Mouse (Mus musculus) layer of hippocampus, adult 2 months (tissue): ENCODE measurements at regions not wholly inside any gene's neighbourhood (a gene's known extent, or its start where the extent isn't known, plus 50 kb on each side); places are given as distances from the start of the nearest gene placed in this dataset.
"Not testable (repeated sequence)": the region's sequence is repeated elsewhere in the genome, so short reads cannot be mapped to it uniquely, and the experiment has no call there.

Experiments used
- DNase-seq, 2 experiments: peaks; one replicate each; pipeline ENCODE4 v3.0.0; 2022; ENCODE audit warnings: low spot score in 2 of 2
- H3K27ac ChIP-seq: fragments of 200-600 bp; 2 replicates; pipeline ENCODE4 v1.8.1; 2022
- H3K4me3 ChIP-seq: fragments of 200-600 bp; 2 replicates; pipeline ENCODE4 v1.8.1; 2022; ENCODE audit warnings: mild to moderate bottlenecking
- CTCF ChIP-seq: fragments of 200-600 bp; conservative IDR thresholded peaks from 2 replicates; pipeline ENCODE4 v1.8.1; 2022; ENCODE audit warnings: antibody characterized with exemption, mild to moderate bottlenecking, moderate library complexity

DNA sequence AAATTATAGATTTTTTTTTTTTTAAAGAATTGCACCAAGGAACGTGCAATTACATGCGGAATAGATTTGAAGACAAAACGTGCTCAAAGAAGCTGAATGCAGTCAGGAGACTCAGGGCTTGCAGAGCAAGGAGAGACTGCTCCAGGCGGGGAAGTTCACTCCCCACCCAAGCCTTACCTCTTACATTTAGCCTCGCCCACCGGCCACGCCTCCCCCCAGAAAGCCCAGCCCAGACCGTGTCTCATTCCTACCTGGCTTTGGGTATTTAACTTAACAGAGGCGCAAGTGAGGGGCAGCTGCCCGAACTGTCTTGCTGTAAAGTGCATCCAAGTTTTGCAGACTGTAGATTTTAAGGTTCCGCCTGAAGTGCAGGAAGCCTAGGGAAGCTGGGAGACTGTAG, 227.8 kb downstream of the Bcl11a start:
- Histone ChIP-seq H3K4me3 (no peak overlapping the region), H3K27ac (no peak overlapping the region)
- no peak for DNase-seq
- TF ChIP-seq CTCF = no peak

DNA sequence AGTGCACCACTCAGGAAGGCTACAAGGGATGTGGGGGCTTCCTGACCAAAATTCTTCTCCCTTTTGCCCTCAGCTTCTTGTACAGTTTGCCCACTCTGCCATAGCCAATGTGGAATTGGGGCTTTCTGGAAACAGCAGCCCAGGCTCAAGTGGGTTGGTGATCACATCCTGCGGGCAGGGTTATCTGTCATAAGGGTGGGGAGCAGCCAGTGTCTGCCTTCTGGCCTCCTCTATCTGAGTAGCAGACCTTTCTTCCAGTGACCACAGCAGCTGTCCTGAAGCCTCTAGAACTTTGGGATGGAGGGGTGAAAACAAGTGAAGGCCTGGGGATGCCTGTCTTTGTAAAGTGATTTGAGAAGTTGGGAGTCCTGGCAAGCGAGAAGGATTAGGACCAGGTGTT, 228.2 kb downstream of the Bcl11a start:
- no peak for DNase-seq
- Histone ChIP-seq H3K27ac (no peak overlapping the region), H3K4me3 (no peak overlapping the region)
- TF ChIP-seq CTCF = no peak

DNA sequence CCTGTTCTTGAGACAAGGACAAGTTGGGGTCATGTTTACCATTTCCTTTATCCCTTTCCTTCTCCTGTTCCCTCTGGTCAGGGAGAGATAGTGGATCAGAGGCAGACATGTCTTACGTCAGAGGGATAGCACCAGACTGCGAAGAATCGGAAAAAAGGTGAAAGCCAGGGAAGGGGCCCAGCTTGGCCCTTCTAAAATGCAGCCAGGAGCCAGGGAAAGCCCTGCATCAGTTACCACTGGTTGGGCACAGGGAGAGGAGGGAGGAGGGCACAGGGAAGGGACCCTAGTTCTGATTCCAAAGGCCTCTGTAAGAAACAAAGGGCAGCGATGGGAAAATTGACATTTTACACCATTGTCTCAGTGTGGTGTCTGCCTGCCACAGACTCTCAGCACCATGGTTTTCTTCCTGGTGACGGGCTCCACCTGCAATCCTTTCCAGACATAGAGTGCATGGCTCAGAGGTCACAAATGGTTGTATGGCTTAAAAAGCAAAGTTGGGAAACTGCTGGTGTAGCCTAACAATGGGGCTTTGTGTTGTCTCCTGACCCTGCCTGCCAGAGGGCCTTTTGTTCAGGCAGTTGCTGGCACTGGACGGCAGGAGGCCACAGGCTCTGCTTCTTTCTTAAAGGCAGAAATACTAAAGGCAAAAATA, 229.9 kb downstream of the Bcl11a start:
- Histone ChIP-seq H3K4me3 (no peak overlapping the region), H3K27ac (no peak overlapping the region)
- peak; percentile 56 for TF ChIP-seq CTCF
- DNase-seq = no peak

DNA sequence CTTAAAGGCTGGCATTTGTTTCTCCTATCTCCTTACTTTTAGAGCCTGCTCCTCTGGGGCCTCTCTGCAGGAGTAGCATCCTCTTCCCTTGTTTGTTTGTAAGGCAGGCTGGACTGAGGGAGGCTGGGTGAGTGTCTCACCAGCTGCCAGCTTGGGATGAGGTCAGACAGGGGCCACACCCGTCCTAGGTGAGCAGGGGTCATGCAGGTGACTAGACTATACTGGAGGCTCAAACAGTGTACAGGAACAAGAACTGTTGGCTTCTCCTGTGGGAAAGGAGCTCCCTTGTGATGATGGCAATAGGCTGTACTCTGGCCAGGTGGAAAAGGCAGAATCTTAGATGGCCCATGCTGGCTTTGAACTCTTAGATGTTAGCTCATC, 230.4 kb downstream of the Bcl11a start:
- no peak for DNase-seq
- TF ChIP-seq CTCF = no peak
- Histone ChIP-seq H3K4me3 (no peak overlapping the region), H3K27ac (no peak overlapping the region)

DNA sequence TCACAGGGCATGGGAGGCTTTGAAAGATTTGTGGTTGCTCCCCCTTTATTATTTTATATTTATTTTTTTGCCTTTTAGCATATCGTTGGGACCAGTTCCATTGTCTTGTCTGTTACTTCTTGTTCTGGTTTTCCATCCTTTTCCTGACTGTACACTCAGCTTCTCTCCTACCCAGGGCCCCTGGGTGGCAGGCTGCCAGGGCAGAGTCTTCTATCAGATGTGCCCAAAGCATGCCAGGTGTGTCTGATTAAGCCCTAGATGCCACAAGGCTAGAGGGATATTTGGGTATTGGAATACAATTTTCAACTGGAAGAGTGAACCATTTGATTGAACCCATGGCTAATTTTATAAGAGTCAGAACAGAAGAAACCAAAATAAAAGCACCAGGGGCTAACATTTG, 236.2 kb downstream of the Bcl11a start:
- H3K4me3 ChIP-seq = no peak overlapping the region
- H3K27ac ChIP-seq = no peak overlapping the region
- DNase-seq = no peak
- no peak for TF ChIP-seq CTCF

DNA sequence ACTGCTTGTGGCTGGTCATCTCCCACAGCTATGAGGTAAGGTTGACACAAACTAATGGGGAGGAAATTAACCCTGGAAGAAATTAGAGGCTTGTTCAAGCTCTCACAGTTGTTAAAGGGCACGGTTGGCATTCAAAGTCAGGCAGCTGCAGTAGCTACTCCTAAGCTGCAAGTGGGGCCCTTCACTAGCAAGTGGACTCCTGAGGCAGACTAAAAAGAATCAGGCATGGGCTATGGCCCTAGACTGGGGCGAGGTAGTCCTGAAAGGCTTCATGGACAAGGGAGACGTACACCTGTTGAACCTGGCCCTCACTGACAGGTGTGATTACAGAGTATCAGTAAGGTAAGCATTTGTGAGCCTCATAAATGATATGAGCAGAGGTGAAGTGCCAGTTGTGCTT, 237.7 kb downstream of the Bcl11a start:
- no peak for DNase-seq
- Histone ChIP-seq H3K4me3 (no peak overlapping the region), H3K27ac (no peak overlapping the region)
- TF ChIP-seq CTCF = peak; percentile 43

DNA sequence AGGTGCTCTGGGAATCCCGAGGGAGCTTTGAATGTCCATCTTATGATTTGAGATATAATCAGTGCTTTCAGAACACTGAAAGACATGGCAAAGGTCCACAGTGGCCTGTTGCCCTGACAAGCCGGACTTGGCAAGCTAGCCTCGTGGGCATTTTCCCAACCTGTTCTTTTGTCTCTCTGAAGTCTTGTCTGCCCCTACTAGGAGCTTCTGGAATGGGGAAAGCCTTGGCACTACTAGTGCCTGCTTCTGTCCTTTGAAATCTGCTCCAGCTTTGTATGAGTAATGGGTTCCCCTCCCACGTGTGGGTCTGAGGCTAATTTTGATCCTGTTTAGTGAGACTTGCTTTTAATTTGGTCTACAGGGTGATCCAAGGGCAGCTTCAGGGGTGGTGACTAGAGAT, 238.3 kb downstream of the Bcl11a start:
- no peak for TF ChIP-seq CTCF
- DNase-seq = peak in 1 of 2 experiments; percentile 29
- Histone ChIP-seq H3K27ac (no peak overlapping the region), H3K4me3 (no peak overlapping the region)

DNA sequence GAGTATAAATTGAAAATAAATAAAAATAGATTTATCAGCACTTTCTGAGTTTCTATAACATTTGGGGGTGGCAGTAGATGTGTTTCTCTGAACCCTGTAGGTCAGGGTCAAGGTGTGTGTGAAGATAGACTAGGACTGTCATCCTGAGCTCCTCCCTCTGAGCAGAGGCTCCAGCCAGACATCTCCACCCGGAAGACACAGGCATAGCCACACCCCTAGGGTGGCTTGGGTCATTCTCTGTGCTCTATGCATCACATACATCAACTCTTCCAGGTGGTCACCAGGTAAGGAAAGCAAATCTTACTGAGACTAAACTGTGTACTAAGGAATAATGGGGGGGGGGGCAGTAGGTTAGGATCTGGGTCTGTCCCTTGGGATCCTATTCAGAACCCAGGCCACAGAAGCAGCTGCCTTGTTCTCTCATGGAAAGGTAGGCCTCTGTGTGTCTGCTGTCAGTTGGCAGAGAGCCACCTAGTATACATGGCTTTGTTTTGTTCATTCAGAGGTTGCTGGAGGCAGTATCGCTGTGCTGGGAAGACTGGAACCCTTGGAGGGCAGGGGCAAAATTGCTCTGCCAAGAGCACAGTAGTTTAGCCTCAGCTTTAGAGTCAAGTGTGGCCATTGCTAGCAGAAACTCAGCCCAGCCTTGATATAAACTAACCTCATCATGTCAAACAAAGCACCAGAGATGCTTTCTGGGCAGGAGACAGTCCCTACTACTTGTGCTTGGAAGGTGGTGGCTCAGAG, 240.3 kb downstream of the Bcl11a start:
- TF ChIP-seq CTCF = no peak
- H3K4me3 ChIP-seq = no peak overlapping the region
- no peak for DNase-seq
- no peak overlapping the region for H3K27ac ChIP-seq

DNA sequence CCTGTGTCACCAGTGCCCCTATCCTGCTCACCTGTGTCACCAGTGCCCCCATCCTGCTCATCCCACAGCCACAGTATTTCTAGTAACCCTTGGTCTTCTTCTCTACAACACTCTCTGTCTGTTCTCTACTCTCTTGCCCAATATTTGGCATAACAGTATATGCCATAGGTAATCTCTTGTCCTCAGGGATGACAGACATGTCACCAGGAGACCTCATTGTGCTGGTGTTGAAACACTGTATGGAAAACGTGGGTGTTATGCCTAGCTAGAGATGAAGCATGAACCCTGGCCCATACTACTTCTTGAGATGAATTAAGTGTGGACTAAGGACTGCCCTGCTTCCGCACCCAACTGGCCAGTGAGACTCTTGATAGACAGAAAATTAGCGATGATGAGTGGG, 241.4 kb downstream of the Bcl11a start:
- DNase-seq = no peak
- no peak overlapping the region for H3K27ac ChIP-seq
- no peak for TF ChIP-seq CTCF
- H3K4me3 ChIP-seq = no peak overlapping the region

DNA sequence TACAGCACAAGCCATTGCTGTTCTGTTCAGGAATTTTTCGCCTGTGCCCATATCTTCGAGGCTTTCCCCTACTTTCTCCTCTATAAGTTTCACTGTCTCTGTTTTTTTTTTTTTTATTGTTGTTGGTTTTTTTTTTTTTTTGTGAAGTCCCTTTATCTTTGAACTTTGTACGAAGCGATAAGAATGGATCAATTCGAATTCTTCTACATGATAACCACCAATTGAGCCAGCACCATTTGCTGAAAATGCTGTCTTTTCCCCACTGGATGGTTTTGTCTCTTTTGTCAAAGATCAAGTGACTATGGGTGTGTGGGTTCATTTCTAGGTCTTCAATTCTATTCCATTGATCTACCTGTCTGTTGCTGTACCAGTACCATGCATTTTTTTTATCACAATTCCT, 244.6 kb downstream of the Bcl11a start:
- not testable (repeated sequence) for DNase-seq, H3K4me3 ChIP-seq, H3K27ac ChIP-seq

DNA sequence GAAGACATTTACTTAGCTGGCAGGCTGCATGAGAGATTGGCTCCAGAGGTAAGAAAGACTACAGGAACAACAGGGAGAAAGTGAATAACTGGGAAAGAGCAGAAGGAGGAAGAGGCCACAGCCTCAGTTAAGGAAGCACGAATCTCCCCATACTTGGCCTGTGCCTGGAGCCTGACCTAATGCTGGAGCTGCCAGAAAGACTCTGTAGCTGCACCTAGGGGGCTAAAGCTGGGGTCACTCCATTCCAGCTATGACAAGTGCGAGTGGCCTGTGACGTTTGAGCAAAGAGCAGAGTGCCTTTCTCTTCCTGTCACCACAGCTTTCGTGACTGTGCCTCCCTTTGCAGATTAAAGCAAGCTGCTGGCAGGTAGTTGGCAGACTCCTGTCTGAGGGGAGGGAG, 250.6 kb downstream of the Bcl11a start:
- Histone ChIP-seq H3K4me3 (no peak overlapping the region), H3K27ac (no peak overlapping the region)
- no peak for TF ChIP-seq CTCF
- DNase-seq = no peak

DNA sequence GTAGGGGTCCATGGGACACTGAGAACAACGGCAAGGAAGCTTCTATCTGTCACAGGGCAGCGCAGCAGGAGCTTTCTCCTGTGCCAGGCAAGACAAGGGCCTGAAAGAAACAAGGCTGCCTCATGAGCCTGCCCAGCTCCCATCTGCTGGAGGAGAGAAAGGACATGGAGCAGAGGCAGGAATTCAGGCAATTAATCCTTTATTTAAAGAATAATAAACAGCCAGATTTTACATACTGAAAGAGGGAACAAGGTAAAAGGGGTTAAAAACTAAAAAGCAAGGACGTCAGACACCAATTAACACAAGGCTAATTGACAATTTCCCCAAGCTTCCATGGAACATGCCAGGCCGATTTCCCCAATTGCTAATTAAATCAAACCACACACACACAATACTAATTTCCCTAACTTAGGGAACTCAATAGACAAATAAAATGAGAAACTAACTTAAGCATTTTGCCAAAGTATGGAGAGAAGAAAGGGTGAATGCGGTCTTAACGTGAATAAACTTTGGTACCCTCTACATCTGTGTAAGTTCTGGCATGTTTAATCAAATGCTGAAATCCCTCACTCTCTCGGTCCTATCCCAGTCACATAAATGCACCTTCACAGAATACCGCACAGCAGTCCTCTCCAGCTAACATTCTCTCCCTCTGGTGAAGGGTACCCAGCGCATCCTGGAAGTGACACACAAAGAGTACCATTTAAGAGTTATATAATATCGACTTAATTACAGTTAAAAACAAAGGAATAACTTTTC, 252.7 kb downstream of the Bcl11a start:
- no peak for TF ChIP-seq CTCF

DNA sequence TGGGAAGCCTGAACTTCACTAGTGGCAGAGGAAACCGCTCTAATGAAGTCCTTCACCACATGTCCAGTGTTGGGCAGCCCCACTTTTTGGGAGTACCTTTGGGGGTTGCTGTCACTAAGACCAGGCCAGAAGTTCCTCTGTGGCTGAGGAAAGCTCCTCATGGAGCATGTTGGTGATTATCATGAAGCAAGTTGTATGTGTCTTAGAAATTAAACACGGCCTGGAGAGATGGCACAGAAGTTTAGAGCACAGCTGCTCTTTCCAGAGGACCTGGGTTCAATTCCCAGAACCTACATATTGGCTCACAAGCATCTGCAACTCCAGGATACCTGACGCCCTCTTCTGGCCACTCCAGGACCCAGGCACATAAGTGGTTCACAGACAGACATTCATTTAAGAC, 254.4 kb downstream of the Bcl11a start:
- DNase-seq = no peak
- TF ChIP-seq CTCF = peak; percentile 44
- Histone ChIP-seq H3K27ac (no peak overlapping the region), H3K4me3 (no peak overlapping the region)

More for the DNA sequence above, 252.7 kb downstream of the Bcl11a start:
- DNase-seq = no peak
- Histone ChIP-seq H3K27ac (no peak overlapping the region), H3K4me3 (no peak overlapping the region)
